ENCODE assay signal across 14 mouse cellular contexts in the genomic region with DNA sequence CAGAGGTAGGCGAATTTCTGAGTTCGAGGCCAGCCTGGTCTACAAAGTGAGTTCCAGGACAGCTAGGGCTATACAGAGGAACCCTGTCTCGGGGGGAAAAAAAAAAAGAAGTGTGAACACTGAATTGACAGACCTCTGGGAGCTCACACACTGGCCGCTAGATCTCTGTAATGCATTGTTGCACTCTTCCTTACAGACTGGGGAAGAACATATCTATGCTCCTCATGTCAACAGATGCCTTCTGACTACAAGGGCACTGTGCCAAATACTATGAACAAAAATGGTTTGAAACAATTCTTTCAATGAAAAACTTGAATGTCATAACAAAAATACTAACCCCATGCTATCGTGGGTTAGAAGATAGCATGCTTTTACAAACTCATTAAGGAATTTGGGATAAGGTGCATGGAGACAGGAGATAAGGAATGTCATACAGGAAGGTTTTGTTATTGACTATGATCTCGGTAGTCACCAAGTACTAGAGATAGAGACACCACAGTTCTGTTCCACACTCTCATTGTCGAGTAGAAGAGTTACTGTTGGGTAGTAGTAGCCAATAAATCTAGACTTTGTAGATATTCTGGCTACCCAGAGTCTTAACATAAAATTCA.
"Had no signal": no experiment of that assay in that cellular context is flagged by ENCODE, and none has a peak within 500 bp of the region (broad histone marks: within the 10 kb centered on the region; RNA-seq: fewer than 3 reads in every experiment).

No protein-coding gene starts in this region.

- DNase-seq: lung, adult 18-20 months; lung, embryonic 14.5 days; lung, postnatal 10 days; lung, postnatal 36 days; right cerebral cortex, postnatal 14 days; thymus, adult 2 months; thymus, postnatal 25 days; thymus, postnatal 4 days had no signal

- H3K4me3 ChIP-seq: midbrain, embryonic 13.5 days; midbrain, embryonic 15.5 days; neural tube, embryonic 12.5 days; stomach, embryonic 15.5 days had no signal

- ATAC-seq: midbrain, embryonic 13.5 days; midbrain, embryonic 15.5 days had no signal

- H3K9ac ChIP-seq: lung, embryonic 14.5 days; midbrain, embryonic 13.5 days; midbrain, embryonic 15.5 days; neural tube, embryonic 12.5 days; stomach, embryonic 15.5 days had no signal

- H3K27me3 ChIP-seq: midbrain, embryonic 13.5 days; midbrain, embryonic 15.5 days; neural tube, embryonic 12.5 days; stomach, embryonic 15.5 days had no signal

- H3K27ac ChIP-seq: macrophage; midbrain, embryonic 13.5 days; midbrain, embryonic 15.5 days; neural tube, embryonic 12.5 days; stomach, embryonic 15.5 days; stomach, postnatal 0 days had no signal

- H3K9me3 ChIP-seq: midbrain, embryonic 13.5 days; midbrain, embryonic 15.5 days; neural tube, embryonic 12.5 days; stomach, embryonic 15.5 days had no signal

- H3K36me3 ChIP-seq: midbrain, embryonic 13.5 days; midbrain, embryonic 15.5 days; neural tube, embryonic 12.5 days; stomach, embryonic 15.5 days had no signal

- H3K4me1 ChIP-seq: midbrain, embryonic 13.5 days; midbrain, embryonic 15.5 days; neural tube, embryonic 12.5 days; stomach, embryonic 15.5 days had no signal
